Mouse (Mus musculus) C2C12 (cell line): ENCODE data around the gene Glipr2. TPM values are rescaled to one million over a fixed set of nuclear protein-coding genes. Genes with fewer than 3 reads are reported as not detected.

ENCODE experiments used
- H3K27me3 ChIP-seq: one replicate; pipeline ENCODE4 v1.6.1; 2011; ENCODE audit not compliant: control insufficient read depth, insufficient read depth, insufficient read length
- H3K36me3 ChIP-seq: one replicate; pipeline ENCODE4 v1.6.1; 2011; ENCODE audit not compliant: control insufficient read depth, insufficient read depth
- H3K4me3 ChIP-seq: one replicate; pipeline ENCODE4 v1.5.1; 2011; ENCODE audit warnings: mild to moderate bottlenecking, control low read depth; ENCODE audit not compliant: poor library complexity, insufficient read depth, severe bottlenecking
- H3K79me2 ChIP-seq: one replicate; pipeline ENCODE4 v1.6.1; 2011; ENCODE audit not compliant: control insufficient read depth, insufficient read depth
- H3K79me3 ChIP-seq: one replicate; pipeline ENCODE4 v1.6.1; 2011; ENCODE audit warnings: low read depth, control low read depth
- H3ac ChIP-seq: one replicate; pipeline ENCODE3; 2011; ENCODE audit warnings: low read depth; ENCODE audit not compliant: control insufficient read depth, insufficient read length
- CEBPB ChIP-seq: IDR thresholded peaks from one replicate; pipeline ENCODE4 v1.6.1; 2011; ENCODE audit warnings: low read depth, mild to moderate bottlenecking, control low read depth, moderate library complexity
- CTCF ChIP-seq: IDR thresholded peaks from one replicate; pipeline ENCODE4 v1.5.1; 2011; ENCODE audit not compliant: control insufficient read depth, insufficient read depth, insufficient read length
- FOSL1 ChIP-seq: IDR thresholded peaks from one replicate; pipeline ENCODE4 v1.8.0; 2011; ENCODE audit warnings: mild to moderate bottlenecking, low read length; ENCODE audit not compliant: poor library complexity, insufficient read depth, severe bottlenecking
- MAX ChIP-seq: IDR thresholded peaks from one replicate; pipeline ENCODE4 v1.6.1; 2011; ENCODE audit warnings: mild to moderate bottlenecking, control low read depth
- MYOD1 ChIP-seq: IDR thresholded peaks from one replicate; pipeline ENCODE4 v1.6.1; 2011; ENCODE audit warnings: low read depth; ENCODE audit not compliant: control insufficient read depth, insufficient read length
- MYOG ChIP-seq: IDR thresholded peaks from one replicate; pipeline ENCODE4 v1.6.1; 2011; ENCODE audit not compliant: control insufficient read depth, insufficient read length; ENCODE audit errors: extremely low read depth
- USF1 ChIP-seq: IDR thresholded peaks from one replicate; pipeline ENCODE4 v1.6.1; 2011; ENCODE audit warnings: low read depth, mild to moderate bottlenecking, control low read depth, moderate library complexity
- polyA plus RNA-seq: library from polyadenylated mRNA; unstranded; fragments of >200 nt; fragmentation: generic; extraction: Trizol; gene quantifications from one replicate; pipeline ENCODE4 v1.2.1, GENCODE M21; 2012; ENCODE audit warnings: missing spikeins

Gene Glipr2
- polyA plus RNA-seq, 1 experiment: 101 TPM

- TF ChIP-seq FOSL1 (no peak), CTCF (no peak), MYOG (no peak), CEBPB (no peak), USF1 (no peak), MYOD1 (no peak), MAX (no peak)
- Histone ChIP-seq H3K79me3 (peaks cover 70% of the 10 kb centered on the region), H3K36me3 (peaks cover 50% of the 10 kb centered on the region), H3K27me3 (no peaks in the 10 kb centered on the region), H3K4me3 (no peak overlapping the region), H3ac (no peak overlapping the region), H3K79me2 (peaks cover 94% of the 10 kb centered on the region)
These were observed 58.9 kb downstream of the Glipr2 start for GRCm38 (mm10) chr4:44016071-44016470.

GRCm38 (mm10) chr4:44016791-44017190, 59.6 kb downstream of the Glipr2 start:
- no peak overlapping the region for H3ac ChIP-seq
- H3K79me3 ChIP-seq: peaks cover 72% of the 10 kb centered on the region
- H3K36me3 ChIP-seq: peaks cover 57% of the 10 kb centered on the region
- H3K4me3 ChIP-seq: no peak overlapping the region
- no peak for TF ChIP-seq FOSL1
- no peak for TF ChIP-seq CTCF
- no peak for TF ChIP-seq MYOD1
- TF ChIP-seq MYOG: no peak
- no peak for TF ChIP-seq MAX
- no peak for TF ChIP-seq CEBPB
- no peak for TF ChIP-seq USF1
- H3K79me2 ChIP-seq: peaks cover 100% of the 10 kb centered on the region
- no peaks in the 10 kb centered on the region for H3K27me3 ChIP-seq

GRCm38 (mm10) chr4:44022323-44022722, 65.1 kb downstream of the Glipr2 start:
- H3K79me3 ChIP-seq: peaks cover 31% of the 10 kb centered on the region
- H3K4me3 ChIP-seq: no peak overlapping the region
- peaks cover 100% of the 10 kb centered on the region for H3K36me3 ChIP-seq
- H3ac ChIP-seq: no peak overlapping the region
- TF ChIP-seq MAX (no peak), USF1 (no peak), CEBPB (no peak), CTCF (no peak)
- peaks cover 67% of the 10 kb centered on the region for H3K79me2 ChIP-seq
- no peaks in the 10 kb centered on the region for H3K27me3 ChIP-seq

DNA sequence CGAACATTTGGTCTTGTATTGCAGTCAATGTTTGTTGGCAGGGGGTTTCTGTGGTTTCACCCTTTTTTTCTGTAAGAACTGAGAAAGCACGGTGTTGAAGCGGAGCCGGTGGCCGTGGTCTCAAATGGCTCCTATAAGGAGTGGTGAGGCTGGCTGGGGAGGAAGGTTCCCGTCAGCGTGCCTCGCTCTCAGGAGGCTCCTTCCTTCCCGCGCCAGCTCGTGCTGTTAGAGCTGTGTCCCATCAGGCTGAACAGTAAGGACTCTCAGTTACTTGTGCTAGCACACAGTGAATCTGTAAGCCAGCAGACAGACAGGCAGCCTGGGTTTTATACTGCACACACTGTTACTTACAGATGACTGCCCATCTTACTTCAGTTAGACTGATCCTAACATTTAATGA, 65.6 kb downstream of the Glipr2 start:
- Histone ChIP-seq H3K79me2 (peaks cover 62% of the 10 kb centered on the region), H3ac (no peak overlapping the region), H3K4me3 (no peak overlapping the region), H3K79me3 (peaks cover 27% of the 10 kb centered on the region), H3K36me3 (peaks cover 99% of the 10 kb centered on the region), H3K27me3 (no peaks in the 10 kb centered on the region)
- TF ChIP-seq CTCF (no peak), CEBPB (no peak), MAX (no peak)

DNA sequence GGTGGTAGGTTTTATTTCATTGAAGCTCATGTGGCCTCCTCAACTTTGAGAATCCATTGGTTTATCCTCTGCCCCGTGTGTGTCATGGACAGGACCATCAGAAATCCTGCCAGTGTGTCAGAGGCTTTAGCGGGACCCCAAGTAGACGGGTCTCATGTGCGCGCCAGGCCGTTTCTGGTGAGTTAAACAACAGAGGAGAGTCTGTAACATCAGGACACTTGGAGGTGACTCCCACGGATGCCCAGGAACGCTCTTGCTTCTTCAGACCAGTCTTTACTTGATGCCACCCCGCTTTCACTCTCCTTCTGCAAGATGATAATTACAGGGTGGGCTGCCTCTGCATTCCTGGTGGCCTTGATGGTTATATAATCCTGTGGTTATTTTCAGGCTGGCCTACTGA, 66.5 kb downstream of the Glipr2 start:
- H3K36me3 ChIP-seq: peaks cover 99% of the 10 kb centered on the region
- H3K27me3 ChIP-seq: no peaks in the 10 kb centered on the region
- no peak overlapping the region for H3K4me3 ChIP-seq
- peaks cover 53% of the 10 kb centered on the region for H3K79me2 ChIP-seq
- TF ChIP-seq MYOG (no peak), MYOD1 (no peak), CTCF (no peak), USF1 (no peak), MAX (no peak), FOSL1 (no peak), CEBPB (no peak)
- H3K79me3 ChIP-seq: peaks cover 20% of the 10 kb centered on the region
- H3ac ChIP-seq: no peak overlapping the region

DNA sequence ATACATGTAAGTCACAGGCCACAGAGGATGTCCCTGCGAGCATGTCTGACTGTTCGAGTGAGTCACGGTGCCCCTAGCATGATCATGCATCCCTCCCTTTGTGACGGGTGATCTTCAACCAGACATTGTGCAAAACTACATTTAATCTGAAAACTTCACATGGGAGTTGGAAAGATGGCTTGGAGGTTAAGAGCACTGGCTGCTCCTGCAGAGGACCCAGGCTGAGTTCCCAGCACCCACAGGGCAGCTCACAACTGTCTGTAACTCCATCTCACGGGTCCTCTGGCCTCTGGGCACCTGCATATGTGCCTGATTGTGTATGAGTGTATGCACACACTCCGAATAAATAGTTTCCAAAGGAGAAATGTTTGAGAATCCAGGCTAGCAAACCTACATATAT, 67.0 kb downstream of the Glipr2 start:
- Histone ChIP-seq H3K79me2 (peaks cover 48% of the 10 kb centered on the region), H3ac (no peak overlapping the region), H3K27me3 (no peaks in the 10 kb centered on the region), H3K79me3 (peaks cover 15% of the 10 kb centered on the region), H3K4me3 (no peak overlapping the region), H3K36me3 (peaks cover 98% of the 10 kb centered on the region)
- TF ChIP-seq USF1: no peak
- TF ChIP-seq CEBPB: no peak
- TF ChIP-seq MAX: no peak
- no peak for TF ChIP-seq FOSL1
- no peak for TF ChIP-seq CTCF
- no peak for TF ChIP-seq MYOD1
- no peak for TF ChIP-seq MYOG
